Mouse (Mus musculus) left cerebral cortex, adult 8-10 months (tissue): ENCODE data around the gene Akap8l. TPM values are rescaled to one million over a fixed set of nuclear protein-coding genes. Genes with fewer than 3 reads are reported as not detected.

Source experiments
- DNase-seq, 2 experiments: peaks; one replicate each; pipeline ENCODE4 v3.0.0; 2022; ENCODE audit warnings: low spot score in 2 of 2
- total RNA-seq, 4 experiments: library from RNA; stranded (reverse); gene quantifications; 2 replicates each; pipeline ENCODE4 v1.2.4; 2022

The Akap8l gene
- total RNA-seq, 4 experiments from 2014 or later: 184 to 217 (median 195) TPM

DNA sequence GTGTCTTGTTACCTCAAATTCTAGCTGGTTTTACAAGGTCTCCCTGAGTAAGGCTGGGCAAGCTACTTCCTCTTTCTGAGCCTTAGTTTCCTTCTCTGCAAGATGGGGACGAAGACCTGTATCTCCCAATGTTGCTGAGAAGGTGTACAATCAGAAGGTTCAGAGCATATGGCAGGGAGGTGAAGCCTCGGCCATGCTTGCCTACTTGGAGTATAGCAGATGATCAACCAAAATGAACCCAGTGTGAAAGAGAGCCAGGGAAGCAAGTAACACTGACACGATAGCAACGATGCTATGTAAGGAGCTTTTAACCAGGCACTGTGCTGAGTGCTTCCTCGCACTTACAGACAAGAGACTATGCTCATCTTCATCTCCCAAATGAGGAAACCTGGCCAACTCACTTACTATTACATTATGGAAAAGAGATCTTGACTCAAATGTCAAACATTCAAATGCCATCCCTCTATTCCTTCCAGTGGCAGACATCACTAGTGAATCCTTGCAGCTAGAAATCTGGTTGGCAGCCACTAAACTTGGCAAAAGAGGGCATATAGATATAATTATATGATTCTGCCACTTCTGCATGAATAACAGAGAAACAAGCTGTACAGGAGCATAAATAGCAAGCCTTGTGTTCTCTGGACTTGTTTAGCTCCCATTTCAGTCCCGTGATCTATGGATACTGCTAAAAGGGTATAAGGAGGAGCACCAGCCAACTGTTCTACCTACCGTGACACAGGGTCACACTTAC, 8.0 kb upstream of the Akap8l start:
- DNase-seq: no peak

- no peak for DNase-seq
These were observed 6.7 kb upstream of the Akap8l start for GRCm38 (mm10) chr17:32356766-32357760.

GRCm38 (mm10) chr17:32356281-32356680, 5.9 kb upstream of the Akap8l start:
- peak in 1 of 2 experiments; percentile 12 for DNase-seq

- DNase-seq: no peak
These were observed 4.6 kb upstream of the Akap8l start for GRCm38 (mm10) chr17:32355031-32355430.

DNA sequence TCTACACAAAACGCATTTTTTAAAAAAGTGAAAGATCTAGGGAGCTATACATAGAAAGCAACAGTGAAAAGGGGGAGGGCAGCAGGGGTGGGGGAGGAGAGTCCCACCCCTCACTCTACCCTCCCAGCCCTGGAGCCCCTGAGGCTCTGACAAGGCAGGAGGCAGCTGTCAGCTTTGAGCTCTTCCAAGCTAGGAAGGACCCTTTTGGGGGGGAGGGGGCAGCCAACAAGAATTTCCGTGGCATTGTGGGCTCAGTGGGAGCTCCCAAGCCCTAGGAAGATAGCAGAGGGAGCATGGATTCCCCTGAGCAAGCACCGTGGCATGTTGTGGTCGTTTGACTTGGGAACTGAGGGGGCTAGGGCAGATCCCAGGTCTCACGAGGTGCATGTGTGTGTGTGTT, 3.8 kb upstream of the Akap8l start:
- DNase-seq: no peak

- DNase-seq: peak in 1 of 2 experiments; percentile 81
These were observed 3.3 kb upstream of the Akap8l start for GRCm38 (mm10) chr17:32353696-32354095.

DNA sequence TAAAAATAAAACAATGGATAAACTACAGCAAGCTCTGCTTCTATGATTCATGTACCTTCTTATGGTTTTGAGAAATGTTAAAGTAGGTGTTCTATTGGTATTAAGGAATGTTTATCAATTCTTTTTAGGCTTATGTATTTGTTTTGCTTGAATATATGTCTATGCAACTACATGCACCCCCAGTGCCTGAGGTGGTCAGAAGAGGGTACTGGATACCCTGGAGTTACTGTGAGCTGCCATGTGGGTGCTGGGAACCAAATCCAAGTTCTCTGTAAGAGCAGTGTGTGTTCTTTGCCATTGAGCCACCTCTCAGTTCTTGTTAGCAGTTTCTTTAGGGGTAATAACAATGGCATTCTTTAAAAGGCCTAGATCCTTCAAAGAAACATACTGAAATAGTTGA, 1.3 kb upstream of the Akap8l start:
- DNase-seq: no peak

GRCm38 (mm10) chr17:32351269-32351668, 862 bp upstream of the Akap8l start:
- no peak for DNase-seq

DNA sequence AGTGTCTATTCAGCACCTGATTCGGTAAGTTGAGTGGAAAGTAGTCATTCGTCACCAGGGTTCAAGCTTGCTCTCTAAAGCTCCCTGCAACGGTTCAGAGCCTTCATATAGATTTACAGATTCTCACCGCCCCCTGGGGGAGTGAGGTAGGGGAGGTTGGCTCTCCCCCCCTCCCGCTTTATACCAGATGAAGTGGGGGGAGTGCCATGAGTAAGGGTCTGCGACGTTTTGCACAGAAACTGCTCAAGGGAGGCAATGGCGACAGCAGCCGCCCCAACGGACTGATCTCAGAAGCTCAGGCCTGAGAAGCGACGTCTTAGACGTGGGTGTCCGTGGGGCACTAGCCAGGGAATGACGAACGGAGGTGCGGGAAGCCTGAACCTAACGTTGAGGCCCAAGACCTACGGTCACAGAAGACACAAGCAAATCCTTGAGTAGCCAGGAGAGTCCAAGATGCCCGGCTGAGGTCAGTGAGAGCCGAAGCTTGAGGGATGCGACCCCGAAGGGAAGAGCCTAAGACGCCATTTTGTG, 491 bp downstream of the Akap8l start:
- peak in 1 of 2 experiments; percentile 53 for DNase-seq

GRCm38 (mm10) chr17:32349037-32349732, 1.2 kb downstream of the Akap8l start:
- no peak for DNase-seq

- DNase-seq: no peak
These were observed 2.0 kb downstream of the Akap8l start for GRCm38 (mm10) chr17:32348406-32348805.

- DNase-seq: no peak
These were observed 9.3 kb downstream of the Akap8l start for GRCm38 (mm10) chr17:32341102-32341501.

DNA sequence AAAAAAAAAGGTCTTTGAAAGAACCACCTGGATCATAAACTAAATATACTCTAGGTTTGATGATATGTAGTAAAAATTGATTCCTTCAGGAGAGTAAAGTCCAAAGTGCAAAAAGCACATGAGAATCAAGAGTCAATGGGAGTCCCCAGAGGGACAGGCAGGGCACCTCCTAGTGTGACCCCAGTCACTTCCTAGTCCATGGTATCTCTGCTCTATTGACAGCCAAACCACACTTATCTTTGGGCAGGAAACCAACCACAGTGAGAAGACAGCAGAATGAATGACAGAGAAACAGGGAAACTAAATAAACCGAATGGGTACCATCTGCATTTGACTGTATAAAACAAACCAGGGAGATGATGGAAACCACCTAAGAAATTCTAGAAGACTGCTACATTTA, 10.3 kb downstream of the Akap8l start:
- no peak for DNase-seq

DNA sequence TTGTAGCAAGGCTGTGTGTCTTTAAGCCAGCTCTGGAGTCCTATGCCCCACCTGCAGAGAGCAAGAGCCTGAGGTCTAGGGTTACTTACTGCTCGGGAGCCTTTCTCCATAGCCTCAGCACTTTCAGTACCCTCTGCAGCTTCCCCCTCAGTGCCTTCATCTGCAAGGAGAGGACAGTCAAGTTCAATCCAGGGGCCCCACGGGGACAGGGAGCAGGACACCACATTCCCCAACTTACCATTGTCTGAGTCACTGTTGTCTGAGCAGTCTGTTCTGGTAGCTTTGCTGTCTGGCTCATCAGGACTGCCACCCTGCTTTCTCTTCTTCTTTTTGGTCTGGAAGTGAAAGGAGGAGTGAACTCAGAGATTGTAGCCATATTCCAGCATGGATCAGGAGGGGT, 14.5 kb downstream of the Akap8l start:
- DNase-seq: no peak

DNA sequence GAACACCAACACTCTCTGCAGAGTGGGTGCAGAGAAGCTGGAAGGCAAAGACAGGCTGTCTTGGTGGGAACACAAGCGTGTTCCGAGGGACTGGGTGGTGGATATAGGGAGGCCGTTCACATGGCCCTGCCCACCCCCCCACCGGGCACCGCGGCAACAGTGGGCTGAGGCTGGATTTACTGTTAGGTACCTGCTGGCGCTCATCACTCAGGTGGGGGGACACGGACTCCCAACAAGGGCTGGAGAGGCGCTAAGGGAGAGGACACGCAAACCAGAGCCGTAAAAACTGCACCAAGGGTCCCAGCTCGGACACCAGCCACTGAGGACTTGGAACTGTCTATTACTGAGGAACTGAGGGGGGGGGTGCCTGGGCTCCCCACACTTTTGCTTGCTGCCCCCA, 15.5 kb downstream of the Akap8l start:
- no peak for DNase-seq

DNA sequence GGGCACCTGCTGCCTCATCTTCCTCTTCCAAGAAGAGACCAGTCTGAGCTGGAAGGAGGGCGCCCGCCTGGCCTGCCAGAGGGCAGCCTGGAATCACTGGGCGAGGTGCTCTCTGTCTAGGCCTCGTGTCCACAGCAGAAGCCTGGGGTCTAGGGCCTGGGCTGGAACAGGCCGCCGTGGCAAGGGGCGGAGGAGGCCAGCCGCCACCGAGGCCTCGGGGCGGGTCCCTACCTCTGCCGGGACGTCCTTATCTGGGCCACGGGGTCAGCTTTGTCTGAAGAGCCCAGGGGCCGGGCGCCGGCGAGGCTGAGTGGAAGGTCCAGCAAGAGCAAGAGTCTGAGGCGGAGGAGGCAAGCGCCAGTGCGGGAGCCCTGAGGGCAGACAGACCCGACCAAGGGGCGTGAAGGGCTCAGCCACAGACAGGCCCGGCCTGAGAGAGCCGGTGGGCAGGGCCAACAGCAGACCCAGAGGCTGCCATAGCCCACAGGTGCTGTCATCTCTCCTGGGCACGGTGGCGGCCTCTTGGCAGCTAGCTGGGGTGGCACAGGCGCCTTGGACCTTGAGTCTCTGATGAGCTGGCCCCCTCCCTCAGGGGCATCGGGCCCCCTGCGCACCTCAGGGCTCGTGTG, 16.6 kb downstream of the Akap8l start:
- DNase-seq: no peak

DNA sequence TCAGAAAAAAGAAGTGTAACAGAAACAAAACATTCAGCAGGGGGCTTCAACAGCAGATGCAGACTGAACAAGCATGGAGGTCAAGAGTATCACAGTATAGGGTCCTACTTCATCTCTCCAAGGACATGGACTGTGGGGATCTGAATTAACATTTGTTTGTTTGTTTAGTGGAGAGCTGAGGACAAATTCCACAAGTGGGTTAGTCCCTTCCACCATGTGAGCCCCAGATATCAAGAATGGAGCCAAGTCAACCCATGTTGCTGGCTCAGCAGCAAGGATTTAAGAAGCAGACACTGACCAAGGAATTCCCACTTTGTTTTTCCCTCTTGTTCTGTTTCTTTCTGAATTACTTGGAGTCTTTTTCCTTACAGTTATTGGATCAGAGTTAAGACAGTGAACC, 22.9 kb downstream of the Akap8l start:
- no peak for DNase-seq

DNA sequence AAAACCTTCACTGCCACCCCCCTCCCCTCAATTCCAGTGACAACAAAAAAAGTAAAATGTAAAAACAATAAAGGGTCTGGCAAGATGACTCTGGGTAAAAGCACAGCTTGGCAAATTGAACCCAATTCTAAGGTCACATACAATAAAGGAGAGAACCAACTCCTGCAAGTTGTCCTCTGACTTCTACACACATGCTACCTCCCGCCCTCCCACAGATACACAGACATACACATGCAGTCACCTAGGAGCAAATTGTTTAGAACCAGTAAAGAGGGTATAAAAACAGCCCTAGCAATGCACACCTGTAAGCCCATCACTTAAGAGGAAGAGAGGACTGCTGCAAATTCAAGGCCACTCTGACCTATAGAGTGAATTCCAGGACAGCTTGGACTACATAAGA, 27.6 kb downstream of the Akap8l start:
- no peak for DNase-seq

GRCm38 (mm10) chr17:32321836-32322235, 28.6 kb downstream of the Akap8l start:
- no peak for DNase-seq

- DNase-seq: no peak
These were observed 29.0 kb downstream of the Akap8l start for GRCm38 (mm10) chr17:32321390-32321734.
